Mouse (Mus musculus) CD4-positive naive resting alpha-beta T cell, adult 57 days (primary cell): ENCODE data around the gene Dvl1. TPM values are rescaled to one million over a fixed set of nuclear protein-coding genes. Genes with fewer than 3 reads are reported as not detected.

ENCODE experiments used
- total RNA-seq: library from RNA; stranded (reverse); gene quantifications from one replicate; pipeline ENCODE4 v1.2.4, GENCODE M21; 2023

The Dvl1 gene
- 78.7 TPM for total RNA-seq

GRCm38 (mm10) chr4:155846871-155847578 is at the start of gene Dvl1:
Gene Dvl1, plus strand, starts transcription at chr4:155847402.

GRCm38 (mm10) chr4:155802741-155803339 is 44.4 kb upstream of the Dvl1 start, which contains the start of gene Mrpl20:
Gene Mrpl20, plus strand, starts transcription at chr4:155802878.

DNA sequence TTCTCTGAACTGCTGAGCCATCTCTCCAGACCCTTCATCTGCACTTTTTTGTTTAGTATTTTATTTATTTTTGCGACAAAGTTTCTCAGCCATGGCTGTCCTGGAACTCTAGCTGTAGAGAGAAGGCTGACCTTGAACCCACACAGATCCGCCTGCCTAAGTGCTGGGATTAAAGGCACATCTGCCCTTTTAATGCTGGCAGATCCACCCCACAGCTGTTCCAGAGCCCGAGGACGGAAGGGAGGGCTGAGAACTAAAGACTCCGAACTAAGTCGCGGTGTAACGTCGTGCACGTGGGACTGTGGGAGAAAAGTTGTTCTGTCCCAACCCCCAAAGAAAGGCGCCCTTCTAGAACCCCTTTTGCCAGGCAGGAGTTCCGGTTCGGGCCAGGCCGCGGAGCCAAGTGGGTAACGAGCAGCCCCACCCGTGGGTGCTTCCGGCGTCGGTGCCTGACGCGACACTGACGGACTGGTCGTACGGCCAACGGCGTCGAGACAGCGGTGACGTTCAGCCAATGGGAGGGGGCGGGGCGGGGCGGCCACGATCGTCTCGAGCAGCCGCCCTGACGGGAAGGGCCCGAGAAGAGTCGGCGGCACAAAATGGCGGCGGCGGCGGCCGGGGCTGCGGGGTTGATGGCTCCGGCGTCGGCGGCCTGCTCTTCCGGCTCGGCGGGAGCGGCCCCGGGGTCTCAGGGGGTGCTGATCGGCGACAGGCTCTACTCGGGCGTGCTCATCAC is 35.1 kb upstream of the Dvl1 start, which contains the start of gene Ccnl2:
TSS of gene Ccnl2 (plus strand) at position 561 of the 736 bp plus-strand sequence.

GRCm38 (mm10) chr4:155831205-155831766 is 15.9 kb upstream of the Dvl1 start, which contains the start of gene Aurkaip1:
Gene Aurkaip1, plus strand, starts transcription at chr4:155831272.

GRCm38 (mm10) chr4:155839483-155839910 is 7.7 kb upstream of the Dvl1 start, which contains the start of gene Mxra8:
Gene Mxra8, plus strand, starts transcription at chr4:155839680.

GRCm38 (mm10) chr4:155863001-155863400 is 15.8 kb downstream of the Dvl1 start, which contains the start of gene Tas1r3:
Gene Tas1r3, minus strand, starts transcription at chr4:155863362.

DNA sequence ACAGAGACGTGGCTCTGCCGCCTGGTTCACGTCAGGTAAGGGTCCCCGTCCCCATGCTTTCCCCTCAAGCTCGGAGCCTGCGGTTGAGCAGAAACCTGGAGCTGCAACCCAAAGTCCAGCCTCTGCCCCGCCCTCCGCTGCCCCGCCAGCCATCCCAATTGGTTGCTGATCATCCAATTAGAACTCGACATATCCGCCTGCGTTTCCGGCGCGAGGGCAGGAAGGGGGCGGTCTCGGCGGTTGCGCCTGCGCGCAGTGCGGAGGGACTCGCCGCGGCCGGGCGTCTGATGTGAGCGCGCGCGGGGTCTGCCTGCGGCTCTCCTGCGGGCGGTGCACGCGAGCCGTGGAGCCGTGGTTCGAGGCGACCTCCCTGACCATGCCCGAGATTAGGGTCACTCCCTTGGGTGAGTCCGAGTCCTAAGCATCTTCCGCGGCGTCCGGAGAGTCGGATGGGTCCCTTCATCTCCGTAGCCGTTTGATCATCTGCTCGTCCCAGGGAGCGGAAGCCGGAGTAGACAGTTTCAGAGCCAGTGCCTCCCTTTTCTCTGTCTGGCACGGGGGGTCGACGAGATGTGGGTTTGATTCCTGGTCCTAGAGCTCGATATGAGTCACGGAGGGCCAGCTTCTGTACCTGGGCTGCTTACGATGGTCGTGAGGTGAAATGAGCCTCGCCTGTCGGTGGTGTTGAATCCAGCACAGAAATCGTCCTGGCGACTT is 22.3 kb downstream of the Dvl1 start, which contains the start of the genes Cptp and Ints11:
TSS of gene Cptp (minus strand) at position 124 of the 717 bp plus-strand sequence.
TSS of gene Ints11 (plus strand) at position 230 of the 717 bp plus-strand sequence.

GRCm38 (mm10) chr4:155891551-155892001 is 44.4 kb downstream of the Dvl1 start, which contains the start of the genes Pusl1 and Acap3:
Gene Pusl1, minus strand, starts transcription at chr4:155891781.
Gene Acap3, plus strand, starts transcription at chr4:155891822.

Other genes starting within 250 kb of the Dvl1 start
- 32.4 TPM for gene Slc35e2, start 246.0 kb upstream of the Dvl1 start, total RNA-seq
- 164 TPM for gene Cdk11b, start 222.5 kb upstream of the Dvl1 start, total RNA-seq
- gene Gm10563, start 202.0 kb upstream of the Dvl1 start, total RNA-seq: not detected
- gene Mmp23, start 194.0 kb upstream of the Dvl1 start, total RNA-seq: 0.71 TPM
- gene Mib2, start 178.2 kb upstream of the Dvl1 start, total RNA-seq: 47.1 TPM
- 10.1 TPM for gene Fndc10, start 153.1 kb upstream of the Dvl1 start, total RNA-seq
- 79.3 TPM for gene Ssu72, start 142.6 kb upstream of the Dvl1 start, total RNA-seq
- 1.0 TPM for gene Tmem240, start 112.6 kb upstream of the Dvl1 start, total RNA-seq
- 54.1 TPM for gene Atad3a, start 86.3 kb upstream of the Dvl1 start, total RNA-seq
- gene Vwa1, start 72.7 kb upstream of the Dvl1 start, total RNA-seq: not detected
- not detected for gene Tmem88b, start 61.5 kb upstream of the Dvl1 start, total RNA-seq
- gene Ankrd65, start 57.0 kb upstream of the Dvl1 start, total RNA-seq: not detected
- gene Mrpl20, start 44.5 kb upstream of the Dvl1 start, total RNA-seq: 39.3 TPM
- gene Ccnl2, start 34.9 kb upstream of the Dvl1 start, total RNA-seq: 235 TPM
- 99.7 TPM for gene Aurkaip1, start 16.1 kb upstream of the Dvl1 start, total RNA-seq
- gene Mxra8, start 7.7 kb upstream of the Dvl1 start, total RNA-seq: 8.3 TPM
- 1.6 TPM for gene Tas1r3, start 16.0 kb downstream of the Dvl1 start, total RNA-seq
- gene Cptp, start 22.0 kb downstream of the Dvl1 start, total RNA-seq: 11.3 TPM
- gene Ints11, start 22.1 kb downstream of the Dvl1 start, total RNA-seq: 68.1 TPM
- gene Pusl1, start 44.4 kb downstream of the Dvl1 start, total RNA-seq: 35.7 TPM
- gene Acap3, start 44.4 kb downstream of the Dvl1 start, total RNA-seq: 61.9 TPM
- gene Ube2j2, start 96.4 kb downstream of the Dvl1 start, total RNA-seq: 130 TPM
- 7.0 TPM for gene C1qtnf12, start 114.9 kb downstream of the Dvl1 start, total RNA-seq
- 4.0 TPM for gene B3galt6, start 145.2 kb downstream of the Dvl1 start, total RNA-seq
- gene Sdf4, start 145.5 kb downstream of the Dvl1 start, total RNA-seq: 200 TPM
- 24.3 TPM for gene Tnfrsf4, start 166.4 kb downstream of the Dvl1 start, total RNA-seq
- 65.3 TPM for gene Tnfrsf18, start 178.8 kb downstream of the Dvl1 start, total RNA-seq
- gene Ttll10, start 212.0 kb downstream of the Dvl1 start, total RNA-seq: not detected